Mouse (Mus musculus) splenic B cell, adult 2 months (primary cell): Measurements from ENCODE around the gene Tmbim6.
"Not testable (repeated sequence)": the region's sequence is repeated elsewhere in the genome, so short reads cannot be mapped to it uniquely, and the experiment has no call there.

Experiments used
- DNase-seq: peaks from one replicate; pipeline ENCODE4 v3.0.0-alpha.2; 2011; ENCODE audit warnings: low read depth, low spot score
- H3K27me3 ChIP-seq: 2 replicates; pipeline ENCODE4 v1.6.1; 2012; ENCODE audit warnings: mild to moderate bottlenecking, low read length, moderate library complexity, mixed read lengths; ENCODE audit not compliant: control insufficient read depth, poor library complexity, insufficient read depth, severe bottlenecking
- H3K36me3 ChIP-seq: 2 replicates; pipeline ENCODE4 v1.6.1; 2012; ENCODE audit warnings: mild to moderate bottlenecking, low read length, moderate library complexity, mixed read lengths; ENCODE audit not compliant: control insufficient read depth, poor library complexity, insufficient read depth, severe bottlenecking

Gene Tmbim6

GRCm38 (mm10) chr15:99370259-99370691 is 22.4 kb upstream of the Tmbim6 start, which contains the start of gene Fmnl3:
TSS of gene Fmnl3 (minus strand) at chr15:99370482.
- no peaks in the 10 kb centered on the region for H3K36me3 ChIP-seq
- DNase-seq = peak; percentile 97
- no peaks in the 10 kb centered on the region for H3K27me3 ChIP-seq

- Histone ChIP-seq H3K36me3 (no peaks in the 10 kb centered on the region), H3K27me3 (no peaks in the 10 kb centered on the region)
- DNase-seq = no peak
Measured at GRCm38 (mm10) chr15:99371526-99372340, 20.9 kb upstream of the Tmbim6 start.

GRCm38 (mm10) chr15:99372761-99373160 is 19.9 kb upstream of the Tmbim6 start:
- no peaks in the 10 kb centered on the region for H3K36me3 ChIP-seq
- H3K27me3 ChIP-seq = no peaks in the 10 kb centered on the region
- DNase-seq = no peak

- H3K36me3 ChIP-seq = no peaks in the 10 kb centered on the region
- no peaks in the 10 kb centered on the region for H3K27me3 ChIP-seq
- no peak for DNase-seq
Measured at GRCm38 (mm10) chr15:99375036-99375435, 17.6 kb upstream of the Tmbim6 start.

- Histone ChIP-seq H3K36me3 (no peaks in the 10 kb centered on the region), H3K27me3 (no peaks in the 10 kb centered on the region)
- no peak for DNase-seq
Measured at GRCm38 (mm10) chr15:99375581-99375980, 17.1 kb upstream of the Tmbim6 start.

GRCm38 (mm10) chr15:99376240-99376639 is 16.4 kb upstream of the Tmbim6 start:
- DNase-seq = no peak
- Histone ChIP-seq H3K27me3 (no peaks in the 10 kb centered on the region), H3K36me3 (no peaks in the 10 kb centered on the region)

GRCm38 (mm10) chr15:99382893-99383292 is 9.8 kb upstream of the Tmbim6 start:
- Histone ChIP-seq H3K27me3 (no peaks in the 10 kb centered on the region), H3K36me3 (no peaks in the 10 kb centered on the region)
- no peak for DNase-seq

GRCm38 (mm10) chr15:99384071-99384470 is 8.6 kb upstream of the Tmbim6 start:
- DNase-seq = no peak
- Histone ChIP-seq H3K36me3 (no peaks in the 10 kb centered on the region), H3K27me3 (no peaks in the 10 kb centered on the region)

GRCm38 (mm10) chr15:99386110-99386509 is 6.6 kb upstream of the Tmbim6 start:
- not testable (repeated sequence) for H3K27me3 ChIP-seq, H3K36me3 ChIP-seq, DNase-seq

GRCm38 (mm10) chr15:99386796-99387195 is 5.9 kb upstream of the Tmbim6 start:
- no peak for DNase-seq
- Histone ChIP-seq H3K27me3 (no peaks in the 10 kb centered on the region), H3K36me3 (no peaks in the 10 kb centered on the region)

GRCm38 (mm10) chr15:99387976-99388375 is 4.7 kb upstream of the Tmbim6 start:
- peak; percentile 28 for DNase-seq
- Histone ChIP-seq H3K27me3 (no peaks in the 10 kb centered on the region), H3K36me3 (no peaks in the 10 kb centered on the region)

- H3K36me3 ChIP-seq = 0 out of 2 replicates have a peak, but pooled peaks cover 2% of the 10 kb centered on the region
- DNase-seq = no peak
Measured at GRCm38 (mm10) chr15:99390472-99391401, 1.9 kb upstream of the Tmbim6 start.

GRCm38 (mm10) chr15:99391975-99392374 is 707 bp upstream of the Tmbim6 start:
- no peaks in the 10 kb centered on the region for H3K27me3 ChIP-seq
- 0 out of 2 replicates have a peak, but pooled peaks cover 2% of the 10 kb centered on the region for H3K36me3 ChIP-seq

More at GRCm38 (mm10) chr15:99390472-99391401, 1.9 kb upstream of the Tmbim6 start:
- no peaks in the 10 kb centered on the region for H3K27me3 ChIP-seq

GRCm38 (mm10) chr15:99393386-99394252 is 937 bp downstream of the Tmbim6 start:
- H3K27me3 ChIP-seq = no peaks in the 10 kb centered on the region
- peak; percentile 88 for DNase-seq
- H3K36me3 ChIP-seq = 0 out of 2 replicates have a peak, but pooled peaks cover 2% of the 10 kb centered on the region

More at GRCm38 (mm10) chr15:99391975-99392374, 707 bp upstream of the Tmbim6 start:
- no peak for DNase-seq
